In the genomic region with DNA sequence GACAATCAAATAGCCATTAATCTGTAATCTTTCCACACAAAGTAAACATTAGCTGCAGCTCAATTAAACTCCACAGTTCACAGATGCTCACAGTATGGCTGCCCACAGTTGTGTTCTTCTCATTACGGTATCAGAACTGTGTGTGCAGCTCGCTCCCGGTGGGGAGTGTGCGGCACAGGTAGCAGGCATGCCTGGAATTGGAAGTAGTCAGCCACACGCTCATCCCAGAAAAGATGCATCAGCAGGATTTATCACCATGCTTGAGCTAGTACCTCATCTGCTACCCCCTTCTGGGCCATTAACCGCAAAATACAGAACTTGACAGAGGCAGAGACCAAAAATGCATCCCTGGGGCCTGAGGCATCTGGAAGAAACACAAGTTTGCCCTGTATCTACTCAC, we compare ENCODE assay signal across 28 mouse cellular contexts.
DNase-seq lines count a peak whose midpoint lies in the region; ATAC-seq and TF ChIP-seq lines count a peak whose summit lies in the region.
"Had no signal": no experiment of that assay in that cellular context is flagged by ENCODE, and none has a peak within 500 bp of the region (broad histone marks: within the 10 kb centered on the region; RNA-seq: fewer than 3 reads in every experiment).

No protein-coding gene starts in this region.

- no peak overlapping the region for H3K4me2 ChIP-seq in kidney, postnatal 0 days (ENCODE audit: low read length)
- no peak overlapping the region for H3K4me2 ChIP-seq in neural tube, embryonic 14.5 days (ENCODE audit: low read depth, low read length)
- no peak overlapping the region for H3K4me2 ChIP-seq in hindbrain, embryonic 16.5 days (ENCODE audit: low read length)
- H3K4me2 ChIP-seq: embryonic facial prominence, embryonic 13.5 days; embryonic facial prominence, embryonic 15.5 days; forebrain, embryonic 12.5 days had no signal

- TF ChIP-seq CTCF in kidney, postnatal 0 days (IDR thresholded peaks at IDR 0.05; ENCODE audit: low read depth): no peak

- 58% methylated on average over 6 of the region's 6 CpGs for WGBS in kidney, postnatal 0 days
- 53% methylated on average over 6 of the region's 6 CpGs for WGBS in neural tube, embryonic 14.5 days
- 60% methylated on average over 6 of the region's 6 CpGs for WGBS in hindbrain, embryonic 16.5 days

- no peaks in the 10 kb centered on the region for H3K36me3 ChIP-seq in kidney, postnatal 0 days (ENCODE audit: insufficient read depth, low read length)
- H3K36me3 ChIP-seq in neural tube, embryonic 14.5 days (ENCODE audit: control insufficient read depth, insufficient read depth, low read length): no peaks in the 10 kb centered on the region
- H3K36me3 ChIP-seq in hindbrain, embryonic 16.5 days (ENCODE audit: control insufficient read depth, insufficient read depth, low read length): no peaks in the 10 kb centered on the region
- H3K36me3 ChIP-seq: embryonic facial prominence, embryonic 13.5 days; embryonic facial prominence, embryonic 15.5 days; forebrain, embryonic 10.5 days; forebrain, embryonic 12.5 days; G1E had no signal

- no peaks in the 10 kb centered on the region for H3K9me3 ChIP-seq in kidney, postnatal 0 days (replicated peaks; ENCODE audit: low read length)
- no peaks in the 10 kb centered on the region for H3K9me3 ChIP-seq in neural tube, embryonic 14.5 days (ENCODE audit: control insufficient read depth, low read length)
- H3K9me3 ChIP-seq in hindbrain, embryonic 16.5 days (ENCODE audit: control insufficient read depth, low read length): peaks cover 4% of the 10 kb centered on the region
- H3K9me3 ChIP-seq: forebrain, embryonic 12.5 days had no signal

- H3K4me1 ChIP-seq in kidney, postnatal 0 days (replicated peaks; ENCODE audit: insufficient read depth, low read length): no peaks in the 10 kb centered on the region
- H3K4me1 ChIP-seq in neural tube, embryonic 14.5 days (ENCODE audit: control insufficient read depth, insufficient read depth, low read length): 0 out of 2 replicates have a peak, but pooled peaks cover 5% of the 10 kb centered on the region
- H3K4me1 ChIP-seq in hindbrain, embryonic 16.5 days (ENCODE audit: control insufficient read depth, insufficient read depth, low read depth, low read length): no peaks in the 10 kb centered on the region
- H3K4me1 ChIP-seq: embryonic facial prominence, embryonic 13.5 days; embryonic facial prominence, embryonic 15.5 days; forebrain, embryonic 10.5 days; forebrain, embryonic 12.5 days had no signal

- peak; percentile 8 for DNase-seq in kidney, postnatal 0 days (ENCODE audit: low spot score)
- no peak for DNase-seq in kidney, postnatal 36 days
- peak; percentile 11 for DNase-seq in Muller cell, postnatal 12 days (ENCODE audit: inconsistent ontology term)
- DNase-seq in layer of hippocampus, adult 18-20 months (ENCODE audit: low spot score in 2 of 2): no peak
- DNase-seq: adrenal gland, adult 2 months; adrenal gland, postnatal 10 days; adrenal gland, postnatal 25 days; B cell, adult 2 months; cerebellum, adult 11 months; cerebellum, adult 18-20 months; cerebellum, adult 8-10 months; cerebellum, adult 9-11 months; cerebellum, postnatal 14 days; cerebellum, postnatal 36 days; embryo, embryonic 11 days had no signal

- no peak overlapping the region for H3K27ac ChIP-seq in kidney, postnatal 0 days
- H3K27ac ChIP-seq in neural tube, embryonic 14.5 days (ENCODE audit: low read depth, low read length): no peak overlapping the region
- no peak overlapping the region for H3K27ac ChIP-seq in hindbrain, embryonic 16.5 days (ENCODE audit: low read depth, low read length)
- H3K27ac ChIP-seq: embryonic facial prominence, embryonic 13.5 days; embryonic facial prominence, embryonic 15.5 days; forebrain, embryonic 10.5 days; forebrain, embryonic 12.5 days had no signal

- no peak for ATAC-seq in kidney, postnatal 0 days (replicated peaks; ENCODE audit: low FRiP score, low read depth)
- peak; percentile 58; the same call in 1 of the 2 replicates for ATAC-seq in neural tube, embryonic 14.5 days (ENCODE audit: low read depth)
- no peak for ATAC-seq in hindbrain, embryonic 16.5 days
- ATAC-seq: activated CD4-positive, CD25-positive, alpha-beta regulatory T cell, adult 4 months; CD4-positive, CD25-positive, alpha-beta regulatory T cell, adult 4 months; forebrain, embryonic 14.5 days; forebrain, embryonic 16.5 days had no signal

- no peak overlapping the region for H3K9ac ChIP-seq in kidney, postnatal 0 days (ENCODE audit: low read depth, low read length)
- no peak overlapping the region for H3K9ac ChIP-seq in neural tube, embryonic 14.5 days (replicated peaks; ENCODE audit: low read depth, low read length)
- no peak overlapping the region for H3K9ac ChIP-seq in hindbrain, embryonic 16.5 days (ENCODE audit: low read depth, low read length)
- H3K9ac ChIP-seq: embryonic facial prominence, embryonic 13.5 days; embryonic facial prominence, embryonic 15.5 days; forebrain, embryonic 12.5 days had no signal

- no peak overlapping the region for H3K4me3 ChIP-seq in kidney, postnatal 0 days (replicated peaks; ENCODE audit: low read depth, low read length)
- no peak overlapping the region for H3K4me3 ChIP-seq in neural tube, embryonic 14.5 days (ENCODE audit: low read depth, low read length)
- no peak overlapping the region for H3K4me3 ChIP-seq in hindbrain, embryonic 16.5 days (ENCODE audit: low read length)
- H3K4me3 ChIP-seq: embryonic facial prominence, embryonic 13.5 days; embryonic facial prominence, embryonic 15.5 days; erythroblast, embryonic 14.5 days; forebrain, embryonic 10.5 days; forebrain, embryonic 12.5 days had no signal

- no peaks in the 10 kb centered on the region for H3K27me3 ChIP-seq in kidney, postnatal 0 days (ENCODE audit: insufficient read depth, low read length)
- no peaks in the 10 kb centered on the region for H3K27me3 ChIP-seq in neural tube, embryonic 14.5 days (ENCODE audit: control insufficient read depth, insufficient read depth, low read length)
- H3K27me3 ChIP-seq in hindbrain, embryonic 16.5 days (replicated peaks; ENCODE audit: control insufficient read depth, insufficient read depth, low read length): no peaks in the 10 kb centered on the region
- H3K27me3 ChIP-seq: CH12.LX; embryonic facial prominence, embryonic 13.5 days; embryonic facial prominence, embryonic 15.5 days; forebrain, embryonic 12.5 days had no signal

Comparison
In these comparisons a context has a peak if more than half of its experiments do, and no peak if none do; other contexts are left out.
1. DNase-seq: peak in kidney, postnatal 0 days (single experiment) and Muller cell, postnatal 12 days (single experiment); none in kidney, postnatal 36 days (0 of 2) and layer of hippocampus, adult 18-20 months (0 of 2).